Mouse (Mus musculus) testis, postnatal 14 days (tissue): Measurements from ENCODE around the gene Slc22a18.
A peak's percentile ranks its signal among the peaks of the same experiment; 100 is the strongest.
"Not testable (repeated sequence)": the region's sequence is repeated elsewhere in the genome, so short reads cannot be mapped to it uniquely, and the experiment has no call there.

Source experiments
- DNase-seq: peaks from one replicate; pipeline ENCODE4 v3.0.0; 2021; ENCODE audit warnings: low spot score

Gene Slc22a18

GRCm38 (mm10) chr7:143505411-143505810 is 31.9 kb downstream of the Slc22a18 start:
- DNase-seq: no peak

GRCm38 (mm10) chr7:143505823-143506222 is 32.3 kb downstream of the Slc22a18 start:
- peak; percentile 75 for DNase-seq

GRCm38 (mm10) chr7:143506271-143506670 is 32.7 kb downstream of the Slc22a18 start:
- DNase-seq: no peak

GRCm38 (mm10) chr7:143506675-143507074 is 33.1 kb downstream of the Slc22a18 start:
- DNase-seq: peak; percentile 39

- no peak for DNase-seq
Observed at GRCm38 (mm10) chr7:143509566-143509965, 36.0 kb downstream of the Slc22a18 start.

- no peak for DNase-seq
Observed at GRCm38 (mm10) chr7:143510593-143511334, 37.2 kb downstream of the Slc22a18 start.

GRCm38 (mm10) chr7:143511335-143511712 is 37.8 kb downstream of the Slc22a18 start:
- DNase-seq: no peak

- DNase-seq: no peak
Observed at GRCm38 (mm10) chr7:143513763-143514415, 40.4 kb downstream of the Slc22a18 start.

GRCm38 (mm10) chr7:143514416-143514768 is 40.9 kb downstream of the Slc22a18 start:
- DNase-seq: no peak

- DNase-seq: no peak
Observed at GRCm38 (mm10) chr7:143519333-143519732, 45.8 kb downstream of the Slc22a18 start.

GRCm38 (mm10) chr7:143532410-143532809 is 58.9 kb downstream of the Slc22a18 start:
- DNase-seq: no peak

GRCm38 (mm10) chr7:143533284-143533683 is 59.7 kb downstream of the Slc22a18 start:
- DNase-seq: no peak

GRCm38 (mm10) chr7:143536251-143536650 is 62.7 kb downstream of the Slc22a18 start:
- DNase-seq: no peak

- not testable (repeated sequence) for DNase-seq
Observed at GRCm38 (mm10) chr7:143538229-143538628, 64.7 kb downstream of the Slc22a18 start.

- no peak for DNase-seq
Observed at GRCm38 (mm10) chr7:143538671-143539070, 65.1 kb downstream of the Slc22a18 start.

GRCm38 (mm10) chr7:143544368-143544767 is 70.8 kb downstream of the Slc22a18 start:
- DNase-seq: no peak

- no peak for DNase-seq
Observed at GRCm38 (mm10) chr7:143546554-143546953, 73.0 kb downstream of the Slc22a18 start.

GRCm38 (mm10) chr7:143548231-143548961 is 74.9 kb downstream of the Slc22a18 start:
- DNase-seq: peak; percentile 83
